Comparison of ENCODE assay signal across 25 mouse cellular contexts in genomic region chr1:103762044-103762663, GRCm38 (mm10).
DNase-seq lines count a peak whose midpoint lies in the region; ATAC-seq and TF ChIP-seq lines count a peak whose summit lies in the region.
"Had no signal": no experiment of that assay in that cellular context is flagged by ENCODE, and none has a peak within 500 bp of the region (broad histone marks: within the 10 kb centered on the region; RNA-seq: fewer than 3 reads in every experiment).

No protein-coding gene starts in this region.

- DNase-seq in embryonic facial prominence, embryonic 10.5 days (ENCODE audit: low spot score): no peak
- DNase-seq in midbrain, postnatal 0 days (ENCODE audit: low spot score): no peak
- DNase-seq in liver, embryonic 13.5 days: no peak
- no peak for DNase-seq in retina, postnatal 1 day
- DNase-seq in thymus, postnatal 14 days: no peak
- DNase-seq: adrenal gland, postnatal 10 days; cerebellum, adult 11 months; cerebellum, adult 9-11 months; heart, adult 2 months; heart, postnatal 4 days; kidney, adult 2 months; kidney, postnatal 10 days; layer of hippocampus, adult 9-11 months; lung, postnatal 36 days; right cerebral cortex, postnatal 25 days; spleen, adult 18-20 months had no signal

- no peaks in the 10 kb centered on the region for H3K36me3 ChIP-seq in embryonic facial prominence, embryonic 13.5 days
- H3K36me3 ChIP-seq in embryonic facial prominence, embryonic 10.5 days (replicated peaks): no peaks in the 10 kb centered on the region
- H3K36me3 ChIP-seq in midbrain, postnatal 0 days (ENCODE audit: insufficient read depth, low read length): no peaks in the 10 kb centered on the region
- H3K36me3 ChIP-seq in midbrain, embryonic 16.5 days (ENCODE audit: control insufficient read depth, insufficient read depth, low read length): no peaks in the 10 kb centered on the region
- no peaks in the 10 kb centered on the region for H3K36me3 ChIP-seq in liver, embryonic 13.5 days
- H3K36me3 ChIP-seq: heart, embryonic 12.5 days; limb, embryonic 13.5 days; neural tube, embryonic 15.5 days had no signal

- H3K9ac ChIP-seq in embryonic facial prominence, embryonic 13.5 days: no peak overlapping the region
- H3K9ac ChIP-seq in midbrain, postnatal 0 days (replicated peaks; ENCODE audit: low read length, poor library complexity, severe bottlenecking): no peak overlapping the region
- H3K9ac ChIP-seq in midbrain, embryonic 16.5 days (ENCODE audit: low read depth, low read length): no peak overlapping the region
- H3K9ac ChIP-seq in liver, embryonic 13.5 days: no peak overlapping the region
- H3K9ac ChIP-seq: heart, embryonic 12.5 days; hindbrain, embryonic 14.5 days; limb, embryonic 13.5 days; neural tube, embryonic 15.5 days had no signal

- no peaks in the 10 kb centered on the region for H3K4me1 ChIP-seq in embryonic facial prominence, embryonic 13.5 days
- no peaks in the 10 kb centered on the region for H3K4me1 ChIP-seq in embryonic facial prominence, embryonic 10.5 days
- H3K4me1 ChIP-seq in midbrain, postnatal 0 days (ENCODE audit: insufficient read depth, low read length): no peaks in the 10 kb centered on the region
- no peaks in the 10 kb centered on the region for H3K4me1 ChIP-seq in midbrain, embryonic 16.5 days (ENCODE audit: control insufficient read depth, insufficient read depth, low read length)
- H3K4me1 ChIP-seq in liver, embryonic 13.5 days (replicated peaks): no peaks in the 10 kb centered on the region
- H3K4me1 ChIP-seq: heart, embryonic 12.5 days; limb, embryonic 13.5 days; neural tube, embryonic 15.5 days had no signal

- no peak for TF ChIP-seq CTCF in midbrain, postnatal 0 days (IDR thresholded peaks at IDR 0.05)

- H3K4me3 ChIP-seq in embryonic facial prominence, embryonic 13.5 days: no peak overlapping the region
- H3K4me3 ChIP-seq in embryonic facial prominence, embryonic 10.5 days: no peak overlapping the region
- H3K4me3 ChIP-seq in midbrain, postnatal 0 days (ENCODE audit: low read depth, low read length): no peak overlapping the region
- H3K4me3 ChIP-seq in midbrain, embryonic 16.5 days (ENCODE audit: low read depth, low read length): no peak overlapping the region
- H3K4me3 ChIP-seq in liver, embryonic 13.5 days (replicated peaks): no peak overlapping the region
- H3K4me3 ChIP-seq: heart, adult 2 months; heart, embryonic 12.5 days; limb, embryonic 13.5 days; neural tube, embryonic 15.5 days had no signal

- 78% methylated on average over 5 of the region's 5 CpGs for WGBS in embryonic facial prominence, embryonic 13.5 days
- WGBS in embryonic facial prominence, embryonic 10.5 days: 85% methylated on average over 5 of the region's 5 CpGs
- WGBS in midbrain, postnatal 0 days: 86% methylated on average over 5 of the region's 5 CpGs
- 88% methylated on average over 5 of the region's 5 CpGs for WGBS in midbrain, embryonic 16.5 days
- WGBS in liver, embryonic 13.5 days (ENCODE audit: insufficient replicate concordance): 65% methylated on average over 5 of the region's 5 CpGs

- H3K27ac ChIP-seq in embryonic facial prominence, embryonic 13.5 days: no peak overlapping the region
- H3K27ac ChIP-seq in embryonic facial prominence, embryonic 10.5 days (replicated peaks): no peak overlapping the region
- H3K27ac ChIP-seq in midbrain, postnatal 0 days (ENCODE audit: low read depth, low read length): no peak overlapping the region
- H3K27ac ChIP-seq in midbrain, embryonic 16.5 days (ENCODE audit: low read length): no peak overlapping the region
- H3K27ac ChIP-seq in liver, embryonic 13.5 days: no peak overlapping the region
- H3K27ac ChIP-seq: heart, adult 2 months; hindbrain, embryonic 14.5 days; limb, embryonic 13.5 days; neural tube, embryonic 15.5 days had no signal

- H3K4me2 ChIP-seq in embryonic facial prominence, embryonic 13.5 days: no peak overlapping the region
- H3K4me2 ChIP-seq in midbrain, postnatal 0 days (ENCODE audit: low read depth, low read length, poor library complexity, severe bottlenecking): no peak overlapping the region
- H3K4me2 ChIP-seq in midbrain, embryonic 16.5 days (ENCODE audit: low read length): no peak overlapping the region
- no peak overlapping the region for H3K4me2 ChIP-seq in liver, embryonic 13.5 days
- H3K4me2 ChIP-seq: heart, embryonic 12.5 days; hindbrain, embryonic 14.5 days; limb, embryonic 13.5 days; midbrain, embryonic 11.5 days; neural tube, embryonic 15.5 days had no signal

- H3K9me3 ChIP-seq in embryonic facial prominence, embryonic 13.5 days: no peaks in the 10 kb centered on the region
- H3K9me3 ChIP-seq in embryonic facial prominence, embryonic 10.5 days: no peaks in the 10 kb centered on the region
- no peaks in the 10 kb centered on the region for H3K9me3 ChIP-seq in midbrain, postnatal 0 days (ENCODE audit: low read length)
- no peaks in the 10 kb centered on the region for H3K9me3 ChIP-seq in midbrain, embryonic 16.5 days (replicated peaks; ENCODE audit: control insufficient read depth, low read length, poor library complexity, severe bottlenecking)
- H3K9me3 ChIP-seq in liver, embryonic 13.5 days (replicated peaks): 0 out of 2 replicates have a peak, but pooled peaks cover 3% of the 10 kb centered on the region
- H3K9me3 ChIP-seq: heart, embryonic 12.5 days; limb, embryonic 13.5 days; neural tube, embryonic 15.5 days had no signal

- H3K27me3 ChIP-seq in embryonic facial prominence, embryonic 13.5 days: no peaks in the 10 kb centered on the region
- no peaks in the 10 kb centered on the region for H3K27me3 ChIP-seq in embryonic facial prominence, embryonic 10.5 days (replicated peaks; ENCODE audit: low read depth, poor library complexity, severe bottlenecking)
- no peaks in the 10 kb centered on the region for H3K27me3 ChIP-seq in midbrain, postnatal 0 days (ENCODE audit: insufficient read depth, low read length)
- H3K27me3 ChIP-seq in midbrain, embryonic 16.5 days (ENCODE audit: control insufficient read depth, insufficient read depth, low read depth, low read length): no peaks in the 10 kb centered on the region
- H3K27me3 ChIP-seq in liver, embryonic 13.5 days: no peaks in the 10 kb centered on the region
- H3K27me3 ChIP-seq: heart, embryonic 12.5 days; limb, embryonic 13.5 days; neural tube, embryonic 15.5 days; Patski had no signal

- 0 out of 2 replicates have a peak, but pooled peaks have one; percentile 10 for ATAC-seq in embryonic facial prominence, embryonic 13.5 days (ENCODE audit: insufficient number of reproducible peaks, insufficient read depth, low FRiP score, low TSS enrichment, low read depth)
- ATAC-seq in midbrain, postnatal 0 days (ENCODE audit: low FRiP score): 0 out of 2 replicates have a peak, but pooled peaks have one; percentile 13
- ATAC-seq in midbrain, embryonic 16.5 days: no peak
- peak; percentile 41; the same call in 1 of the 2 replicates for ATAC-seq in liver, embryonic 13.5 days (ENCODE audit: low read depth)
- ATAC-seq: forebrain, embryonic 16.5 days; Patski had no signal
